Mouse (Mus musculus) limb, embryonic 10.5 days (tissue): ENCODE results near the gene Tdrkh. TPM values are rescaled to one million over a fixed set of nuclear protein-coding genes. Genes with fewer than 3 reads are reported as not detected.

Source experiments
- DNase-seq: peaks from one replicate; pipeline ENCODE4 v3.0.0-alpha.2; 2017; ENCODE audit warnings: low spot score
- H3K27ac ChIP-seq: fragments of 300-500 bp; sonication (generic); 2 replicates; pipeline ENCODE4 v1.5.1; 2016; ENCODE audit warnings: mild to moderate bottlenecking
- H3K27me3 ChIP-seq: fragments of 300-500 bp; sonication (generic); 2 replicates; pipeline ENCODE4 v1.6.1; 2016; ENCODE audit warnings: low read depth, mild to moderate bottlenecking; ENCODE audit not compliant: poor library complexity, severe bottlenecking
- H3K36me3 ChIP-seq: fragments of 300-500 bp; sonication (generic); 2 replicates; pipeline ENCODE4 v1.6.1; 2016; ENCODE audit warnings: mild to moderate bottlenecking, moderate library complexity
- H3K4me1 ChIP-seq: fragments of 300-500 bp; sonication (generic); 2 replicates; pipeline ENCODE4 v1.6.1; 2016
- H3K4me3 ChIP-seq: fragments of 300-500 bp; sonication (generic); 2 replicates; pipeline ENCODE4 v1.5.1; 2016; ENCODE audit warnings: mild to moderate bottlenecking, moderate library complexity
- H3K9me3 ChIP-seq: fragments of 300-500 bp; sonication (generic); replicated peaks from 2 replicates; pipeline ENCODE4 v1.6.1; 2016; ENCODE audit warnings: mild to moderate bottlenecking
- WGBS: fragments of 180-500 bp; shearing (Covaris S2); methylation state at CpG from one replicate; pipeline ENCODE4 v1.1.7; 2016; 5-methylcytosine and 5-hydroxymethylcytosine counted together
- polyA plus RNA-seq: library from polyadenylated mRNA; unstranded; fragments of >200 nt; fragmentation: Nextera tagmentation; extraction: Ambion mirVana; gene quantifications from 2 replicates; pipeline ENCODE4 v1.2.1, GENCODE M21; 2016

Tdrkh gene
- polyA plus RNA-seq, 1 experiment from 2014 or later = 6.6 TPM

GRCm38 (mm10) chr3:94442951-94443596 is 30.0 kb downstream of the Tdrkh start, which contains the start of gene Mrpl9:
Gene Mrpl9, plus strand, starts transcription at chr3:94443318.
- peaks cover 7% of the 10 kb centered on the region; the same call in 1 of the 2 replicates for H3K27me3 ChIP-seq
- H3K4me1 ChIP-seq = peaks cover 9% of the 10 kb centered on the region
- 1% methylated on average over 39 of the region's 39 CpGs for WGBS
- DNase-seq = peak; percentile 98
- H3K27ac ChIP-seq = peak within 1 kb of the TSS; percentile 89
- H3K36me3 ChIP-seq = peaks cover 35% of the 10 kb centered on the region
- H3K4me3 ChIP-seq = peak within 1 kb of the TSS; percentile 97
- H3K9me3 ChIP-seq = no peaks in the 10 kb centered on the region

GRCm38 (mm10) chr3:94443597-94443964 is 30.5 kb downstream of the Tdrkh start, which contains the start of gene Oaz3:
Gene Oaz3, minus strand, starts transcription at chr3:94443915.
- Histone ChIP-seq H3K9me3 (no peaks in the 10 kb centered on the region), H3K27me3 (peaks cover 7% of the 10 kb centered on the region; the same call in 1 of the 2 replicates), H3K36me3 (peaks cover 40% of the 10 kb centered on the region), H3K4me3 (peak within 1 kb of the TSS; percentile 97), H3K27ac (peak within 1 kb of the TSS; percentile 89), H3K4me1 (peaks cover 9% of the 10 kb centered on the region)
- WGBS = under 1% methylated on average over 24 of the region's 24 CpGs
- DNase-seq = no peak

- WGBS = 92% methylated on average over 2 of the region's 2 CpGs
- DNase-seq = no peak
- Histone ChIP-seq H3K4me1 (peaks cover 2% of the 10 kb centered on the region), H3K4me3 (no peak overlapping the region), H3K27ac (no peak overlapping the region), H3K27me3 (no peaks in the 10 kb centered on the region), H3K36me3 (peaks cover 59% of the 10 kb centered on the region), H3K9me3 (no peaks in the 10 kb centered on the region)
Observed at GRCm38 (mm10) chr3:94449377-94449776, 36.3 kb downstream of the Tdrkh start.

- peak; percentile 90 for DNase-seq
- Histone ChIP-seq H3K27ac (no peak overlapping the region), H3K4me3 (peak overlapping the region; percentile 45), H3K4me1 (0 out of 2 replicates have a peak, but pooled peaks cover 4% of the 10 kb centered on the region), H3K9me3 (no peaks in the 10 kb centered on the region), H3K36me3 (no peaks in the 10 kb centered on the region), H3K27me3 (peaks cover 11% of the 10 kb centered on the region)
- 1% methylated on average over 12 of the region's 12 CpGs for WGBS
Observed at GRCm38 (mm10) chr3:94456529-94457000, 43.5 kb downstream of the Tdrkh start.

GRCm38 (mm10) chr3:94457055-94457454 is 44.0 kb downstream of the Tdrkh start:
- peak overlapping the region; percentile 45; the same call in 1 of the 2 replicates for H3K4me3 ChIP-seq
- no peaks in the 10 kb centered on the region for H3K36me3 ChIP-seq
- peaks cover 11% of the 10 kb centered on the region for H3K27me3 ChIP-seq
- H3K4me1 ChIP-seq = 0 out of 2 replicates have a peak, but pooled peaks cover 4% of the 10 kb centered on the region
- no peaks in the 10 kb centered on the region for H3K9me3 ChIP-seq
- DNase-seq = no peak
- no peak overlapping the region for H3K27ac ChIP-seq
- WGBS = 86% methylated on average over 3 of the region's 3 CpGs

GRCm38 (mm10) chr3:94459834-94460233 is 46.8 kb downstream of the Tdrkh start:
- DNase-seq = no peak
- 94% methylated on average over 2 of the region's 2 CpGs for WGBS
- H3K36me3 ChIP-seq = no peaks in the 10 kb centered on the region
- H3K27me3 ChIP-seq = peaks cover 11% of the 10 kb centered on the region
- no peak overlapping the region for H3K27ac ChIP-seq
- H3K4me3 ChIP-seq = no peak overlapping the region
- no peaks in the 10 kb centered on the region for H3K9me3 ChIP-seq
- H3K4me1 ChIP-seq = peaks cover 15% of the 10 kb centered on the region

GRCm38 (mm10) chr3:94463926-94464578 is 51.0 kb downstream of the Tdrkh start:
- no peaks in the 10 kb centered on the region for H3K36me3 ChIP-seq
- no peaks in the 10 kb centered on the region for H3K9me3 ChIP-seq
- peak overlapping the region; percentile 4; the same call in 1 of the 2 replicates for H3K27ac ChIP-seq
- H3K27me3 ChIP-seq = no peaks in the 10 kb centered on the region
- DNase-seq = peak; percentile 47
- H3K4me3 ChIP-seq = no peak overlapping the region
- peaks cover 29% of the 10 kb centered on the region for H3K4me1 ChIP-seq
- 61% methylated on average over 11 of the region's 11 CpGs for WGBS

GRCm38 (mm10) chr3:94465632-94466430 is 52.8 kb downstream of the Tdrkh start:
- Histone ChIP-seq H3K4me1 (peaks cover 32% of the 10 kb centered on the region), H3K27ac (peak overlapping the region; percentile 50; the same call in 1 of the 2 replicates)
- no peak for DNase-seq

GRCm38 (mm10) chr3:94468931-94469330 is 55.9 kb downstream of the Tdrkh start:
- no peak for DNase-seq
- H3K36me3 ChIP-seq = no peaks in the 10 kb centered on the region
- H3K9me3 ChIP-seq = no peaks in the 10 kb centered on the region
- H3K27me3 ChIP-seq = no peaks in the 10 kb centered on the region
- peaks cover 43% of the 10 kb centered on the region for H3K4me1 ChIP-seq
- 45% methylated on average over 3 of the region's 3 CpGs for WGBS
- H3K4me3 ChIP-seq = no peak overlapping the region
- H3K27ac ChIP-seq = no peak overlapping the region

More at GRCm38 (mm10) chr3:94465632-94466430, 52.8 kb downstream of the Tdrkh start:
- H3K36me3 ChIP-seq = no peaks in the 10 kb centered on the region
- H3K4me3 ChIP-seq = no peak overlapping the region
- no peaks in the 10 kb centered on the region for H3K9me3 ChIP-seq
- WGBS = 61% methylated on average over 13 of the region's 13 CpGs
- H3K27me3 ChIP-seq = no peaks in the 10 kb centered on the region

- no peaks in the 10 kb centered on the region for H3K9me3 ChIP-seq
- no peaks in the 10 kb centered on the region for H3K36me3 ChIP-seq
- DNase-seq = peak; percentile 90
- 9% methylated on average over 28 of the region's 28 CpGs for WGBS
- H3K4me3 ChIP-seq = peak overlapping the region; percentile 43
- H3K27ac ChIP-seq = peak overlapping the region; percentile 66
- H3K27me3 ChIP-seq = peaks cover 2% of the 10 kb centered on the region; the same call in 1 of the 2 replicates
- H3K4me1 ChIP-seq = peaks cover 34% of the 10 kb centered on the region
Observed at GRCm38 (mm10) chr3:94472447-94473114, 59.5 kb downstream of the Tdrkh start.

- DNase-seq = no peak
- Histone ChIP-seq H3K27me3 (peaks cover 8% of the 10 kb centered on the region), H3K27ac (no peak overlapping the region; the same call in 1 of the 2 replicates), H3K9me3 (no peaks in the 10 kb centered on the region), H3K36me3 (no peaks in the 10 kb centered on the region), H3K4me1 (peaks cover 38% of the 10 kb centered on the region), H3K4me3 (peak overlapping the region; percentile 43; the same call in 1 of the 2 replicates)
- 51% methylated on average over 10 of the region's 10 CpGs for WGBS
Observed at GRCm38 (mm10) chr3:94473115-94473505, 60.0 kb downstream of the Tdrkh start.
